22 mouse cellular contexts compared by ENCODE assay signal in the genomic region with DNA sequence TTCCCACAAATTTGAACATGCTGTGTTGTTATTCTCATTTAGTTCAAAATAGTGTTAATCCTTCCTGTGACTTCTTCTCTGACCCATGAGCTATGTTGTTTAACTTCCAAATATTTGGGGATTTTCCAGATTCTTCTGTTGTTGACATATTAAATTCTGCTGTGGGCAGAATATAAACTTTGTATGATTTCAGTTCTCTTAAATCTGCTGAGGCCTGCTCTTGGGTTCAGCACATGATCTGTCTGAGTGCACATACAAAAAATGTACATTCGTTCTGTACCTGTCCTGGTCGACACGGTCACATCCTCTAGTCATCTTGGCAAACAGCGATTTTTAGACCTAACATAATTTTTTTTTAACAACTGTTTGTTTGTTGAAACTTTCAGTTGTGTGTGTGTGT. TPM values are rescaled to one million over a fixed set of nuclear protein-coding genes. Genes with fewer than 3 reads are reported as not detected.
DNase-seq lines count a peak whose midpoint lies in the region; ATAC-seq and TF ChIP-seq lines count a peak whose summit lies in the region.
"Had no signal": no experiment of that assay in that cellular context is flagged by ENCODE, and none has a peak within 500 bp of the region (broad histone marks: within the 10 kb centered on the region; RNA-seq: fewer than 3 reads in every experiment).

No protein-coding gene starts in this region.

- H3K4me1 ChIP-seq in heart, postnatal 0 days (ENCODE audit: control insufficient read depth, insufficient read depth) = no peaks in the 10 kb centered on the region
- peaks cover 41% of the 10 kb centered on the region for H3K4me1 ChIP-seq in lung, embryonic 15.5 days
- peaks cover 12% of the 10 kb centered on the region for H3K4me1 ChIP-seq in stomach, embryonic 15.5 days
- H3K4me1 ChIP-seq: liver, embryonic 13.5 days had no signal

- no peak overlapping the region for H3K9ac ChIP-seq in heart, postnatal 0 days (replicated peaks; ENCODE audit: low read depth, low read length)
- no peak overlapping the region for H3K9ac ChIP-seq in lung, embryonic 15.5 days
- no peak overlapping the region for H3K9ac ChIP-seq in stomach, embryonic 15.5 days
- H3K9ac ChIP-seq: embryonic facial prominence, embryonic 15.5 days; hindbrain, embryonic 12.5 days; liver, embryonic 13.5 days had no signal

- H3K4me2 ChIP-seq in heart, postnatal 0 days (ENCODE audit: low read depth, low read length) = no peak overlapping the region
- H3K4me2 ChIP-seq in lung, embryonic 15.5 days = no peak overlapping the region
- H3K4me2 ChIP-seq in stomach, embryonic 15.5 days = no peak overlapping the region
- H3K4me2 ChIP-seq: embryonic facial prominence, embryonic 15.5 days; hindbrain, embryonic 12.5 days; liver, embryonic 13.5 days had no signal

- no peaks in the 10 kb centered on the region for H3K36me3 ChIP-seq in heart, postnatal 0 days (replicated peaks; ENCODE audit: control insufficient read depth, insufficient read depth, low read length)
- H3K36me3 ChIP-seq in lung, embryonic 15.5 days = no peaks in the 10 kb centered on the region
- no peaks in the 10 kb centered on the region for H3K36me3 ChIP-seq in stomach, embryonic 15.5 days
- H3K36me3 ChIP-seq: embryonic facial prominence, embryonic 15.5 days; hindbrain, embryonic 12.5 days; liver, embryonic 13.5 days had no signal

- H3K9me3 ChIP-seq in heart, postnatal 0 days (replicated peaks; ENCODE audit: control insufficient read depth, low read length) = no peaks in the 10 kb centered on the region
- H3K9me3 ChIP-seq in lung, embryonic 15.5 days = no peaks in the 10 kb centered on the region
- H3K9me3 ChIP-seq in stomach, embryonic 15.5 days = no peaks in the 10 kb centered on the region
- H3K9me3 ChIP-seq: embryonic facial prominence, embryonic 15.5 days; hindbrain, embryonic 12.5 days; liver, embryonic 13.5 days had no signal

- 64% methylated on average over 4 of the region's 4 CpGs for WGBS in heart, postnatal 0 days
- 27% methylated on average over 4 of the region's 4 CpGs for WGBS in lung, embryonic 15.5 days
- WGBS in stomach, embryonic 15.5 days = 37% methylated on average over 4 of the region's 4 CpGs

- no peak for TF ChIP-seq EP300 in heart, postnatal 0 days (IDR thresholded peaks at IDR 0.05; ENCODE audit: low read depth)

- H3K4me3 ChIP-seq in heart, postnatal 0 days (ENCODE audit: low read depth, low read length) = no peak overlapping the region
- no peak overlapping the region for H3K4me3 ChIP-seq in lung, embryonic 15.5 days
- no peak overlapping the region for H3K4me3 ChIP-seq in stomach, embryonic 15.5 days (replicated peaks)
- no peak overlapping the region for H3K4me3 ChIP-seq in layer of hippocampus, adult 2 months
- H3K4me3 ChIP-seq: embryonic facial prominence, embryonic 15.5 days; hindbrain, embryonic 12.5 days; left cerebral cortex, adult 2 months; liver, embryonic 13.5 days had no signal

- TF ChIP-seq CTCF in heart, postnatal 0 days (IDR thresholded peaks at IDR 0.05; ENCODE audit: low read depth) = no peak
- TF ChIP-seq CTCF in layer of hippocampus, adult 2 months (conservative IDR thresholded peaks at IDR 0.05) = no peak

- intact Hi-C loops in heart, postnatal 25 days (cut with DNase I) = no loop called here

- no peak for ATAC-seq in heart, postnatal 0 days (ENCODE audit: insufficient read depth, low read depth)
- ATAC-seq in lung, embryonic 15.5 days (ENCODE audit: borderline replicate concordance, extremely low read depth, low FRiP score, low TSS enrichment) = peak; percentile 30; the same call in 1 of the 2 replicates
- ATAC-seq in stomach, embryonic 15.5 days (ENCODE audit: insufficient read depth, low FRiP score, low read depth) = no peak
- ATAC-seq in frontal cortex, adult (ENCODE audit: low TSS enrichment) = no peak
- ATAC-seq: inflammation-experienced regulatory T-cells, adult 6 months; midbrain, embryonic 16.5 days had no signal

- no peaks in the 10 kb centered on the region for H3K27me3 ChIP-seq in heart, postnatal 0 days (ENCODE audit: control insufficient read depth, insufficient read depth, low read length)
- H3K27me3 ChIP-seq in lung, embryonic 15.5 days = no peaks in the 10 kb centered on the region
- H3K27me3 ChIP-seq in stomach, embryonic 15.5 days (replicated peaks) = no peaks in the 10 kb centered on the region
- H3K27me3 ChIP-seq: embryonic facial prominence, embryonic 15.5 days; hindbrain, embryonic 12.5 days; liver, embryonic 13.5 days had no signal

- no peak for DNase-seq in heart, postnatal 0 days (ENCODE audit: low spot score)
- DNase-seq in heart, postnatal 25 days (ENCODE audit: low spot score) = no peak
- DNase-seq in lung, postnatal 25 days (ENCODE audit: low spot score) = no peak
- DNase-seq in adipocyte (ENCODE audit: low spot score) = peak; percentile 37
- DNase-seq in layer of hippocampus, adult 2 months (ENCODE audit: low spot score in 2 of 2) = no peak
- DNase-seq: adrenal gland, postnatal 10 days; cerebellum, adult 11 months; cerebellum, postnatal 10 days; gastrocnemius, postnatal 14 days; layer of hippocampus, adult 9-11 months; liver, embryonic 13.5 days; lung, postnatal 4 days; right cerebral cortex, postnatal 25 days; thymus, postnatal 36 days had no signal

- H3K27ac ChIP-seq in heart, postnatal 0 days (ENCODE audit: low read depth) = peak overlapping the region; percentile 16; the same call in 1 of the 2 replicates
- H3K27ac ChIP-seq in lung, embryonic 15.5 days = peak overlapping the region; percentile 55
- peak overlapping the region; percentile 67; the same call in 1 of the 2 replicates for H3K27ac ChIP-seq in stomach, embryonic 15.5 days
- H3K27ac ChIP-seq in layer of hippocampus, adult 2 months = no peak overlapping the region
- H3K27ac ChIP-seq: embryonic facial prominence, embryonic 15.5 days; hindbrain, embryonic 12.5 days; left cerebral cortex, adult 2 months; liver, embryonic 13.5 days had no signal

RNA-seq across cellular contexts. Expression of gene Ets2, which starts 41.2 kb away (rescaled TPM):
- total RNA-seq in heart, postnatal 0 days (2014; rRNA removed; ENCODE audit: low replicate concordance) = 61.2 and 69.2 TPM in 2 replicates
- polyA plus RNA-seq in heart, postnatal 0 days (2015; fragmentation: Nextera tagmentation; extraction: Ambion mirVana) = 44.0 and 45.0 TPM in 2 replicates
- total RNA-seq in heart, postnatal 25 days (2021) = 10 to 100 TPM; 84.1 to 91.6 TPM
- polyA plus RNA-seq in lung, embryonic 15.5 days (2015; fragmentation: Nextera tagmentation; extraction: Ambion mirVana) = 96.1 and 107 TPM in 2 replicates
- polyA plus RNA-seq in stomach, embryonic 15.5 days (2015; fragmentation: Nextera tagmentation; extraction: Ambion mirVana) = 59.2 and 60.1 TPM in 2 replicates
- 10 to 100 TPM; 70.3 to 77.0 TPM for total RNA-seq in layer of hippocampus, adult 2 months (2021)
